In genomic region chr9:23233464-23234121, GRCm38 (mm10) we compare ENCODE assay signal across 23 mouse cellular contexts. TPM values are rescaled to one million over a fixed set of nuclear protein-coding genes. Genes with fewer than 3 reads are reported as not detected.
DNase-seq lines count a peak whose midpoint lies in the region; ATAC-seq and TF ChIP-seq lines count a peak whose summit lies in the region.
"Had no signal": no experiment of that assay in that cellular context is flagged by ENCODE, and none has a peak within 500 bp of the region (broad histone marks: within the 10 kb centered on the region; RNA-seq: fewer than 3 reads in every experiment).

No protein-coding gene starts in this region.

- no peaks in the 10 kb centered on the region for H3K9me3 ChIP-seq in liver, embryonic 12.5 days (replicated peaks)
- no peaks in the 10 kb centered on the region for H3K9me3 ChIP-seq in lung, embryonic 16.5 days (ENCODE audit: control insufficient read depth, low read length)
- H3K9me3 ChIP-seq: embryonic facial prominence, embryonic 12.5 days; forebrain, embryonic 15.5 days; G1E; heart, embryonic 12.5 days; hindbrain, embryonic 12.5 days had no signal

- no peaks in the 10 kb centered on the region for H3K79me2 ChIP-seq in liver, adult 2 months (ENCODE audit: control insufficient read depth, insufficient read depth, low read length)

- no peak overlapping the region for H3K4me3 ChIP-seq in liver, adult 2 months (ENCODE audit: insufficient read depth, low read depth, low read length)
- no peak overlapping the region for H3K4me3 ChIP-seq in liver, embryonic 12.5 days
- no peak overlapping the region for H3K4me3 ChIP-seq in lung, embryonic 16.5 days (ENCODE audit: low read length)
- H3K4me3 ChIP-seq in lung, adult 2 months (replicated peaks; ENCODE audit: extremely low read depth, low read depth, low read length) = no peak overlapping the region
- H3K4me3 ChIP-seq: embryonic facial prominence, embryonic 12.5 days; forebrain, embryonic 15.5 days; heart, adult 2 months; heart, embryonic 12.5 days; hindbrain, embryonic 12.5 days had no signal

- intact Hi-C loops in heart, postnatal 10 days (cut with DNase I) = no loop called here

- no peaks in the 10 kb centered on the region for H3K36me3 ChIP-seq in liver, adult 2 months (ENCODE audit: control insufficient read depth, insufficient read depth, low read length)
- H3K36me3 ChIP-seq in liver, embryonic 12.5 days = no peaks in the 10 kb centered on the region
- H3K36me3 ChIP-seq in lung, embryonic 16.5 days (ENCODE audit: control insufficient read depth, insufficient read depth, low read length) = no peaks in the 10 kb centered on the region
- H3K36me3 ChIP-seq: embryonic facial prominence, embryonic 12.5 days; forebrain, embryonic 15.5 days; G1E; heart, embryonic 12.5 days; hindbrain, embryonic 12.5 days had no signal

- WGBS in liver, adult 2 months = 81% methylated on average over 8 of the region's 8 CpGs
- WGBS in liver, embryonic 12.5 days (ENCODE audit: insufficient replicate concordance) = 72% methylated on average over 8 of the region's 8 CpGs
- 43% methylated on average over 8 of the region's 8 CpGs for WGBS in lung, embryonic 16.5 days
- 41% methylated on average over 8 of the region's 8 CpGs for WGBS in lung, adult 2 months

- no peaks in the 10 kb centered on the region for H3K4me1 ChIP-seq in liver, adult 2 months (ENCODE audit: control insufficient read depth, insufficient read depth, low read length)
- no peaks in the 10 kb centered on the region for H3K4me1 ChIP-seq in liver, embryonic 12.5 days
- peaks cover 12% of the 10 kb centered on the region for H3K4me1 ChIP-seq in lung, embryonic 16.5 days (replicated peaks; ENCODE audit: control insufficient read depth, insufficient read depth, low read length)
- H3K4me1 ChIP-seq in lung, adult 2 months (ENCODE audit: control insufficient read depth, insufficient read depth, low read length) = no peaks in the 10 kb centered on the region
- H3K4me1 ChIP-seq: forebrain, embryonic 15.5 days had no signal

- TF ChIP-seq POLR2A in liver, adult 2 months (IDR thresholded peaks at IDR 0.05; ENCODE audit: extremely low read depth, insufficient read depth, low read length) = no peak
- no peak for TF ChIP-seq POLR2A in lung, adult 2 months (IDR thresholded peaks at IDR 0.05; ENCODE audit: borderline replicate concordance, extremely low read depth, low read depth, low read length)

- no peak for TF ChIP-seq CTCF in liver, adult 2 months (IDR thresholded peaks at IDR 0.05; ENCODE audit: low read depth, low read length)
- TF ChIP-seq CTCF in lung, adult 2 months (IDR thresholded peaks at IDR 0.05; ENCODE audit: insufficient read depth, low read length) = no peak

- no peak overlapping the region for H3K27ac ChIP-seq in liver, adult 2 months (replicated peaks; ENCODE audit: insufficient read depth, low read depth, low read length)
- H3K27ac ChIP-seq in liver, embryonic 12.5 days = no peak overlapping the region
- peak overlapping the region; percentile 60 for H3K27ac ChIP-seq in lung, embryonic 16.5 days (ENCODE audit: low read length)
- H3K27ac ChIP-seq: embryonic facial prominence, embryonic 12.5 days; forebrain, embryonic 15.5 days; heart, adult 2 months; hindbrain, embryonic 12.5 days had no signal

- H3K27me3 ChIP-seq in liver, adult 2 months (ENCODE audit: control insufficient read depth, insufficient read depth, low read length) = no peaks in the 10 kb centered on the region
- H3K27me3 ChIP-seq in liver, embryonic 12.5 days (replicated peaks) = 0 out of 2 replicates have a peak, but pooled peaks cover 3% of the 10 kb centered on the region
- no peaks in the 10 kb centered on the region for H3K27me3 ChIP-seq in lung, embryonic 16.5 days (ENCODE audit: control insufficient read depth, insufficient read depth, low read depth, low read length)
- H3K27me3 ChIP-seq: embryonic facial prominence, embryonic 12.5 days; forebrain, embryonic 15.5 days; heart, embryonic 12.5 days; hindbrain, embryonic 12.5 days had no signal

- DNase-seq in heart, adult 11 months = peak; percentile 42
- no peak for DNase-seq in heart, postnatal 10 days
- peak; percentile 19 for DNase-seq in liver, adult 2 months (ENCODE audit: extremely low read depth, low read depth, low spot score)
- no peak for DNase-seq in lung, adult 2 months
- DNase-seq in lung, postnatal 36 days = peak; percentile 29
- DNase-seq in kidney, adult 9 months = no peak
- DNase-seq: adrenal gland, postnatal 10 days; B cell, adult 2 months; cerebellum, adult 11 months; cerebellum, adult 8-10 months; cerebellum, postnatal 14 days; gastrocnemius, postnatal 10 days; heart, adult 2 months; heart, postnatal 4 days had no signal

- ATAC-seq in liver, embryonic 12.5 days = no peak
- peak; percentile 83 for ATAC-seq in lung, embryonic 16.5 days (ENCODE audit: low read depth)
- ATAC-seq: CD4-positive, CD25-positive, alpha-beta regulatory T cell, adult 4 months; forebrain, embryonic 15.5 days had no signal

- no peak overlapping the region for H3K9ac ChIP-seq in liver, adult 2 months (ENCODE audit: low read depth, low read length)
- H3K9ac ChIP-seq in liver, embryonic 12.5 days = no peak overlapping the region
- no peak overlapping the region for H3K9ac ChIP-seq in lung, embryonic 16.5 days (ENCODE audit: low read length)
- H3K9ac ChIP-seq: embryonic facial prominence, embryonic 12.5 days; forebrain, embryonic 15.5 days; heart, embryonic 12.5 days; hindbrain, embryonic 12.5 days had no signal

- H3K4me2 ChIP-seq in liver, embryonic 12.5 days = no peak overlapping the region
- H3K4me2 ChIP-seq in lung, embryonic 16.5 days (ENCODE audit: low read depth, low read length) = no peak overlapping the region
- H3K4me2 ChIP-seq: embryonic facial prominence, embryonic 12.5 days; forebrain, embryonic 15.5 days; heart, embryonic 12.5 days; hindbrain, embryonic 12.5 days had no signal

RNA-seq across cellular contexts. Expression of gene Bmper, which starts 10.7 kb away (rescaled TPM):
- total RNA-seq in heart, postnatal 10 days (2021) = 1 to 10 TPM; 3.5 to 4.3 TPM
- total RNA-seq in liver, adult 2 months (2014; rRNA removed) = 1.2 and 2.1 TPM in 2 replicates
- polyA plus RNA-seq in liver, adult 2 months (2012; rRNA removed) = 0.23 and 0.57 TPM in 2 replicates
- polyA plus RNA-seq in liver, embryonic 12.5 days (2016; fragmentation: Nextera tagmentation; extraction: Ambion mirVana) = 0.67 and 0.89 TPM in 2 replicates
- polyA plus RNA-seq in lung, embryonic 16.5 days (2015; fragmentation: Nextera tagmentation; extraction: Ambion mirVana) = 30.6 and 31.9 TPM in 2 replicates
- polyA plus RNA-seq in lung, adult 2 months (2012; rRNA removed) = 8.5 and 12.0 TPM in 2 replicates
- total RNA-seq: common myeloid progenitor, adult 5-6 weeks had no signal
- polyA plus RNA-seq: CD4-positive, CD25-positive, alpha-beta regulatory T cell, adult 4 months; G1E had no signal

Comparison
In these comparisons a context has a peak if more than half of its experiments do, and no peak if none do; other contexts are left out.
1. DNase-seq: peak in heart, adult 11 months (single experiment), liver, adult 2 months (single experiment) and lung, postnatal 36 days (single experiment); none in heart, postnatal 10 days (0 of 2), lung, adult 2 months (single experiment) and kidney, adult 9 months (single experiment).